In the genomic region with DNA sequence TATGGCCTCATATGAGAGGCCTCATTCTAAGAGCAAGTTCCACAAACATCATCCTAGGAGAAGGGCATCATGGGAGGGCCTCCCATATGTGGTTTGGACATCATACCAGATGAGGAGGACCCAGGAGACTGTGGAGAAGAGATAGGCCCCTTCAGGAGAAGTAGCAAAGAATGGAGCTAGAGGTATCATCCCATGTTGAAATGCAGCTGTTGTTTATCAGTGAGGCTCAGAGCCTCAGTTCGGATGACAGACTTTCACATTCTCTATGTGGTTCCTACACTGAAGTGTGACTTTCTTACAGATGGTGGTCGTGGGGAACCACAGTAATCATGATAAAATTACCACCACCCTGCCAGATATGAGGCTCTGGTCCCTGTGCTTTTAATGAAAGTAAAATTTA, we compare ENCODE assay signal across 14 mouse cellular contexts.
"Had no signal": no experiment of that assay in that cellular context is flagged by ENCODE, and none has a peak within 500 bp of the region (broad histone marks: within the 10 kb centered on the region; RNA-seq: fewer than 3 reads in every experiment).

No protein-coding gene starts in this region.

- ATAC-seq: intestine, postnatal 0 days had no signal

- H3K9me3 ChIP-seq: limb, embryonic 13.5 days; midbrain, embryonic 10.5 days; neural tube, embryonic 15.5 days had no signal

- H3K36me3 ChIP-seq: limb, embryonic 13.5 days; midbrain, embryonic 10.5 days had no signal

- H3K4me2 ChIP-seq: limb, embryonic 13.5 days; neural tube, embryonic 15.5 days had no signal

- H3K9ac ChIP-seq: limb, embryonic 13.5 days; neural tube, embryonic 15.5 days had no signal

- DNase-seq: kidney, adult 9 months; kidney, postnatal 4 days; left cerebral cortex, postnatal 4 days; lung, adult 18-20 months; midbrain, embryonic 14.5 days; spleen, adult 18-20 months; thymus, adult 18-20 months; thymus, postnatal 14 days had no signal

- H3K27me3 ChIP-seq: limb, embryonic 13.5 days; neural tube, embryonic 15.5 days had no signal

- H3K4me1 ChIP-seq: limb, embryonic 13.5 days; midbrain, embryonic 10.5 days; neural tube, embryonic 15.5 days had no signal

- H3K4me3 ChIP-seq: limb, embryonic 13.5 days; midbrain, embryonic 10.5 days; myocyte; neural tube, embryonic 15.5 days had no signal

- H3K27ac ChIP-seq: kidney, postnatal 0 days; limb, embryonic 13.5 days; midbrain, embryonic 10.5 days; neural tube, embryonic 15.5 days had no signal
